8 mouse cellular contexts compared by ENCODE assay signal in genomic region chr11:69408541-69409377, GRCm38 (mm10). TPM values are rescaled to one million over a fixed set of nuclear protein-coding genes. Genes with fewer than 3 reads are reported as not detected.
DNase-seq lines count a peak whose midpoint lies in the region; ATAC-seq and TF ChIP-seq lines count a peak whose summit lies in the region.

No protein-coding gene starts in this region.

- no peaks in the 10 kb centered on the region for H3K9me3 ChIP-seq in hindbrain, embryonic 11.5 days (ENCODE audit: control insufficient read depth, low read length)
- H3K9me3 ChIP-seq in lung, postnatal 0 days (ENCODE audit: low read length), result no peaks in the 10 kb centered on the region

- ATAC-seq in hindbrain, embryonic 11.5 days (ENCODE audit: low FRiP score), result peak; percentile 75
- peak; percentile 70 for ATAC-seq in lung, postnatal 0 days

- H3K4me1 ChIP-seq in hindbrain, embryonic 11.5 days (replicated peaks; ENCODE audit: control insufficient read depth, insufficient read depth, low read length), result peaks cover 19% of the 10 kb centered on the region; the same call in 1 of the 2 replicates
- H3K4me1 ChIP-seq in lung, postnatal 0 days (ENCODE audit: insufficient read depth, low read depth, low read length), result peaks cover 20% of the 10 kb centered on the region

- H3K9ac ChIP-seq in hindbrain, embryonic 11.5 days (ENCODE audit: low read depth, low read length), result peak overlapping the region; percentile 95
- H3K9ac ChIP-seq in lung, postnatal 0 days (replicated peaks; ENCODE audit: low read depth), result peak overlapping the region; percentile 93

- under 1% methylated on average over 33 of the region's 33 CpGs for WGBS in hindbrain, embryonic 11.5 days
- WGBS in lung, postnatal 0 days, result under 1% methylated on average over 33 of the region's 33 CpGs

- DNase-seq in MN1 (ENCODE audit: low spot score), result peak; percentile 93
- peak; percentile 92 for DNase-seq in cerebellum, adult 9-11 months
- peak; percentile 80 to 85 for DNase-seq in frontal cortex, postnatal 10 days (ENCODE audit: low spot score in 2 of 2)
- peak; percentile 80 for DNase-seq in hindbrain, embryonic 11.5 days (ENCODE audit: low spot score)
- DNase-seq in layer of hippocampus, postnatal 10 days (ENCODE audit: low spot score in 2 of 2), result peak; percentile 71 to 81
- DNase-seq in lung, postnatal 0 days (ENCODE audit: low spot score), result peak; percentile 98
- DNase-seq in ovary, postnatal 36 days (ENCODE audit: low spot score), result peak; percentile 73
- peak; percentile 73 to 74 for DNase-seq in thymus, postnatal 10 days (ENCODE audit: low spot score in 2 of 2)

- TF ChIP-seq CTCF in lung, postnatal 0 days (IDR thresholded peaks at IDR 0.05), result peak; percentile 24; the same call in 1 of the 2 replicates

- H3K4me3 ChIP-seq in hindbrain, embryonic 11.5 days (ENCODE audit: low read depth, low read length), result peak overlapping the region; percentile 88
- peak overlapping the region; percentile 75 for H3K4me3 ChIP-seq in lung, postnatal 0 days (ENCODE audit: low read depth, low read length)

- no peaks in the 10 kb centered on the region for H3K27me3 ChIP-seq in hindbrain, embryonic 11.5 days (ENCODE audit: control insufficient read depth, insufficient read depth, low read length)
- H3K27me3 ChIP-seq in lung, postnatal 0 days (replicated peaks; ENCODE audit: insufficient read depth, low read length), result no peaks in the 10 kb centered on the region

- H3K4me2 ChIP-seq in hindbrain, embryonic 11.5 days (replicated peaks; ENCODE audit: low read depth, low read length), result peak overlapping the region; percentile 99
- peak overlapping the region; percentile 97 for H3K4me2 ChIP-seq in lung, postnatal 0 days (replicated peaks; ENCODE audit: low read depth, low read length)

- H3K27ac ChIP-seq in hindbrain, embryonic 11.5 days (ENCODE audit: low read depth, low read length), result peak overlapping the region; percentile 98
- peak overlapping the region; percentile 100 for H3K27ac ChIP-seq in lung, postnatal 0 days (ENCODE audit: low read length)

- TF ChIP-seq EP300 in lung, postnatal 0 days (IDR thresholded peaks at IDR 0.05), result no peak

- H3K36me3 ChIP-seq in hindbrain, embryonic 11.5 days (ENCODE audit: control insufficient read depth, insufficient read depth, low read length), result peaks cover 23% of the 10 kb centered on the region
- H3K36me3 ChIP-seq in lung, postnatal 0 days (ENCODE audit: insufficient read depth, low read length), result peaks cover 40% of the 10 kb centered on the region

RNA-seq across cellular contexts. Expression of gene Kdm6b, which starts 4.7 kb away (rescaled TPM):
- polyA plus RNA-seq in hindbrain, embryonic 11.5 days (2014; fragmentation: Nextera tagmentation; extraction: Ambion mirVana), result 33.7 and 40.9 TPM in 2 replicates
- total RNA-seq in layer of hippocampus, postnatal 10 days (2021), result 10 to 100 TPM; 47.0 to 50.5 TPM
- polyA plus RNA-seq in lung, postnatal 0 days (2015; fragmentation: Nextera tagmentation; extraction: Ambion mirVana), result 29.4 and 34.9 TPM in 2 replicates

RNA-seq across cellular contexts. Expression of gene Tmem88, which starts 10.7 kb away (rescaled TPM):
- 15.7 and 17.1 TPM in 2 replicates for polyA plus RNA-seq in hindbrain, embryonic 11.5 days (2014; fragmentation: Nextera tagmentation; extraction: Ambion mirVana)
- 1 to 10 TPM; 2.1 to 2.7 TPM for total RNA-seq in layer of hippocampus, postnatal 10 days (2021)
- 96.5 and 101 TPM in 2 replicates for polyA plus RNA-seq in lung, postnatal 0 days (2015; fragmentation: Nextera tagmentation; extraction: Ambion mirVana)

RNA-seq across cellular contexts. Expression of gene Cyb5d1, which starts 13.3 kb away (rescaled TPM):
- polyA plus RNA-seq in hindbrain, embryonic 11.5 days (2014; fragmentation: Nextera tagmentation; extraction: Ambion mirVana), result 32.7 and 45.2 TPM in 2 replicates
- total RNA-seq in layer of hippocampus, postnatal 10 days (2021), result 10 to 100 TPM; 28.4 to 40.6 TPM
- polyA plus RNA-seq in lung, postnatal 0 days (2015; fragmentation: Nextera tagmentation; extraction: Ambion mirVana), result 16.3 and 16.5 TPM in 2 replicates

RNA-seq across cellular contexts. Expression of gene Naa38, which starts 13.5 kb away (rescaled TPM):
- 120 and 124 TPM in 2 replicates for polyA plus RNA-seq in hindbrain, embryonic 11.5 days (2014; fragmentation: Nextera tagmentation; extraction: Ambion mirVana)
- total RNA-seq in layer of hippocampus, postnatal 10 days (2021), result 10 to 100 TPM; 84.1 to 95.1 TPM
- polyA plus RNA-seq in lung, postnatal 0 days (2015; fragmentation: Nextera tagmentation; extraction: Ambion mirVana), result 126 and 142 TPM in 2 replicates

RNA-seq across cellular contexts. Expression of gene Chd3, which starts 39.6 kb away (rescaled TPM):
- 44.3 and 57.1 TPM in 2 replicates for polyA plus RNA-seq in hindbrain, embryonic 11.5 days (2014; fragmentation: Nextera tagmentation; extraction: Ambion mirVana)
- 100 to 1,000 TPM; 540 to 617 TPM for total RNA-seq in layer of hippocampus, postnatal 10 days (2021)
- 29.9 and 38.4 TPM in 2 replicates for polyA plus RNA-seq in lung, postnatal 0 days (2015; fragmentation: Nextera tagmentation; extraction: Ambion mirVana)

Comparison
In these comparisons a context has a peak if more than half of its experiments do, and no peak if none do; other contexts are left out.
1. Peak in every context shown above with its lines: DNase-seq, ATAC-seq, H3K4me3 ChIP-seq and H3K27ac ChIP-seq.